Mouse (Mus musculus): ENCODE data around the gene Rora. TPM values are rescaled to one million over a fixed set of nuclear protein-coding genes. Genes with fewer than 3 reads are reported as not detected.

The Rora gene
- total and polyA plus RNA-seq, 2 experiments: 11.3 to 30.8 TPM

- TF ChIP-seq CTCF (IDR thresholded peaks at IDR 0.05; ENCODE audit: low read depth, low read length) (no peak), POLR2A (IDR thresholded peaks at IDR 0.05; ENCODE audit: extremely low read depth, insufficient read depth, low read length) (no peak)
- no peaks in the 10 kb centered on the region for H3K79me2 ChIP-seq (ENCODE audit: control insufficient read depth, insufficient read depth, low read length)
Observed at GRCm38 (mm10) chr9:69242538-69242937, 589.0 kb downstream of the Rora start.

GRCm38 (mm10) chr9:69243626-69244025 lies 590.0 kb downstream of the Rora start:
- Histone ChIP-seq H3K9ac (ENCODE audit: low read depth, low read length) (no peak overlapping the region), H3K27ac (replicated peaks; ENCODE audit: insufficient read depth, low read depth, low read length) (no peak overlapping the region), H3K27me3 (ENCODE audit: control insufficient read depth, insufficient read depth, low read length) (no peaks in the 10 kb centered on the region), H3K79me2 (ENCODE audit: control insufficient read depth, insufficient read depth, low read length) (no peaks in the 10 kb centered on the region), H3K36me3 (ENCODE audit: control insufficient read depth, insufficient read depth, low read length) (no peaks in the 10 kb centered on the region), H3K4me1 (ENCODE audit: control insufficient read depth, insufficient read depth, low read length) (no peaks in the 10 kb centered on the region), H3K4me3 (ENCODE audit: insufficient read depth, low read depth, low read length) (no peak overlapping the region)
- WGBS: 84% methylated on average over 6 of the region's 6 CpGs
- TF ChIP-seq CTCF (IDR thresholded peaks at IDR 0.05; ENCODE audit: low read depth, low read length) (no peak), POLR2A (IDR thresholded peaks at IDR 0.05; ENCODE audit: extremely low read depth, insufficient read depth, low read length) (no peak)
- DNase-seq (ENCODE audit: extremely low read depth, low read depth, low spot score): no peak

More at GRCm38 (mm10) chr9:69242538-69242937, 589.0 kb downstream of the Rora start:
- Histone ChIP-seq H3K4me1 (ENCODE audit: control insufficient read depth, insufficient read depth, low read length) (no peaks in the 10 kb centered on the region), H3K9ac (ENCODE audit: low read depth, low read length) (no peak overlapping the region), H3K36me3 (ENCODE audit: control insufficient read depth, insufficient read depth, low read length) (no peaks in the 10 kb centered on the region), H3K27me3 (ENCODE audit: control insufficient read depth, insufficient read depth, low read length) (no peaks in the 10 kb centered on the region), H3K4me3 (ENCODE audit: insufficient read depth, low read depth, low read length) (no peak overlapping the region), H3K27ac (replicated peaks; ENCODE audit: insufficient read depth, low read depth, low read length) (no peak overlapping the region)
- DNase-seq (ENCODE audit: extremely low read depth, low read depth, low spot score): no peak
- WGBS: 85% methylated on average over 6 of the region's 6 CpGs

GRCm38 (mm10) chr9:69246225-69246624 lies 592.6 kb downstream of the Rora start:
- Histone ChIP-seq H3K4me1 (ENCODE audit: control insufficient read depth, insufficient read depth, low read length) (no peaks in the 10 kb centered on the region), H3K9ac (ENCODE audit: low read depth, low read length) (no peak overlapping the region), H3K4me3 (ENCODE audit: insufficient read depth, low read depth, low read length) (no peak overlapping the region), H3K27ac (replicated peaks; ENCODE audit: insufficient read depth, low read depth, low read length) (no peak overlapping the region), H3K36me3 (ENCODE audit: control insufficient read depth, insufficient read depth, low read length) (no peaks in the 10 kb centered on the region), H3K79me2 (ENCODE audit: control insufficient read depth, insufficient read depth, low read length) (no peaks in the 10 kb centered on the region), H3K27me3 (ENCODE audit: control insufficient read depth, insufficient read depth, low read length) (no peaks in the 10 kb centered on the region)
- 74% methylated on average over 3 of the region's 3 CpGs for WGBS
- TF ChIP-seq CTCF (IDR thresholded peaks at IDR 0.05; ENCODE audit: low read depth, low read length): no peak
- no peak for TF ChIP-seq POLR2A (IDR thresholded peaks at IDR 0.05; ENCODE audit: extremely low read depth, insufficient read depth, low read length)
- DNase-seq (ENCODE audit: extremely low read depth, low read depth, low spot score): no peak

- H3K27me3 ChIP-seq (ENCODE audit: control insufficient read depth, insufficient read depth, low read length): no peaks in the 10 kb centered on the region
- H3K4me3 ChIP-seq (ENCODE audit: insufficient read depth, low read depth, low read length): no peak overlapping the region
- WGBS: 94% methylated on average over 3 of the region's 3 CpGs
- no peak overlapping the region for H3K27ac ChIP-seq (replicated peaks; ENCODE audit: insufficient read depth, low read depth, low read length)
- no peak for TF ChIP-seq CTCF (IDR thresholded peaks at IDR 0.05; ENCODE audit: low read depth, low read length)
- no peak for TF ChIP-seq POLR2A (IDR thresholded peaks at IDR 0.05; ENCODE audit: extremely low read depth, insufficient read depth, low read length)
- DNase-seq (ENCODE audit: extremely low read depth, low read depth, low spot score): peak; percentile 16
- H3K9ac ChIP-seq (ENCODE audit: low read depth, low read length): no peak overlapping the region
- no peaks in the 10 kb centered on the region for H3K79me2 ChIP-seq (ENCODE audit: control insufficient read depth, insufficient read depth, low read length)
- H3K36me3 ChIP-seq (ENCODE audit: control insufficient read depth, insufficient read depth, low read length): no peaks in the 10 kb centered on the region
- no peaks in the 10 kb centered on the region for H3K4me1 ChIP-seq (ENCODE audit: control insufficient read depth, insufficient read depth, low read length)
Observed at GRCm38 (mm10) chr9:69249586-69249985, 596.0 kb downstream of the Rora start.

- 98% methylated on average over 8 of the region's 8 CpGs for WGBS
- Histone ChIP-seq H3K36me3 (ENCODE audit: control insufficient read depth, insufficient read depth, low read length) (no peaks in the 10 kb centered on the region), H3K27ac (replicated peaks; ENCODE audit: insufficient read depth, low read depth, low read length) (no peak overlapping the region), H3K9ac (ENCODE audit: low read depth, low read length) (no peak overlapping the region), H3K4me1 (ENCODE audit: control insufficient read depth, insufficient read depth, low read length) (peaks cover 2% of the 10 kb centered on the region; the same call in 1 of the 2 replicates), H3K27me3 (ENCODE audit: control insufficient read depth, insufficient read depth, low read length) (no peaks in the 10 kb centered on the region), H3K4me3 (ENCODE audit: insufficient read depth, low read depth, low read length) (no peak overlapping the region), H3K79me2 (ENCODE audit: control insufficient read depth, insufficient read depth, low read length) (no peaks in the 10 kb centered on the region)
- DNase-seq (ENCODE audit: extremely low read depth, low read depth, low spot score): no peak
- no peak for TF ChIP-seq CTCF (IDR thresholded peaks at IDR 0.05; ENCODE audit: low read depth, low read length)
- TF ChIP-seq POLR2A (IDR thresholded peaks at IDR 0.05; ENCODE audit: extremely low read depth, insufficient read depth, low read length): no peak
Observed at GRCm38 (mm10) chr9:69250326-69250725, 596.7 kb downstream of the Rora start.

- no peaks in the 10 kb centered on the region for H3K27me3 ChIP-seq (ENCODE audit: control insufficient read depth, insufficient read depth, low read length)
- no peak overlapping the region for H3K4me3 ChIP-seq (ENCODE audit: insufficient read depth, low read depth, low read length)
- no peaks in the 10 kb centered on the region for H3K79me2 ChIP-seq (ENCODE audit: control insufficient read depth, insufficient read depth, low read length)
- TF ChIP-seq CTCF (IDR thresholded peaks at IDR 0.05; ENCODE audit: low read depth, low read length) (no peak), POLR2A (IDR thresholded peaks at IDR 0.05; ENCODE audit: extremely low read depth, insufficient read depth, low read length) (no peak)
- whole genome bisulfite sequencing: 90% methylated on average over 5 of the region's 5 CpGs
- no peak overlapping the region for H3K9ac ChIP-seq (ENCODE audit: low read depth, low read length)
- DNase-seq (ENCODE audit: extremely low read depth, low read depth, low spot score): no peak
- peaks cover 9% of the 10 kb centered on the region for H3K4me1 ChIP-seq (ENCODE audit: control insufficient read depth, insufficient read depth, low read length)
- H3K36me3 ChIP-seq (ENCODE audit: control insufficient read depth, insufficient read depth, low read length): no peaks in the 10 kb centered on the region
- H3K27ac ChIP-seq (replicated peaks; ENCODE audit: insufficient read depth, low read depth, low read length): no peak overlapping the region
Observed at GRCm38 (mm10) chr9:69258506-69258905, 604.9 kb downstream of the Rora start.
